Mouse (Mus musculus) forebrain, embryonic 14.5 days (tissue): ENCODE measurements around the gene Slc22a6. TPM values are rescaled to one million over a fixed set of nuclear protein-coding genes. Genes with fewer than 3 reads are reported as not detected.

Experiments
- polyA plus RNA-seq: library from polyadenylated mRNA; unstranded; fragments of >200 nt; fragmentation: Nextera tagmentation; extraction: Ambion mirVana; gene quantifications from 2 replicates; pipeline ENCODE4 v1.2.1, GENCODE M21; 2014

The Slc22a6 gene
- polyA plus RNA-seq, 1 experiment from 2014 or later: 4.7 TPM

Other genes starting within 250 kb of the Slc22a6 start
- not detected in 2 replicates for gene Slc22a30, start 212.9 kb upstream of the Slc22a6 start, polyA plus RNA-seq
- 4.8 and 6.9 TPM in 2 replicates for gene Slc22a8, start 26.8 kb upstream of the Slc22a6 start, polyA plus RNA-seq
- 1.7 and 3.1 TPM in 2 replicates for gene Chrm1, start 45.8 kb downstream of the Slc22a6 start, polyA plus RNA-seq
- 179 and 200 TPM in 2 replicates for gene Slc3a2, start 105.3 kb downstream of the Slc22a6 start, polyA plus RNA-seq
- 109 and 111 TPM in 2 replicates for gene Wdr74, start 117.8 kb downstream of the Slc22a6 start, polyA plus RNA-seq
- gene 1700092M07Rik, start 122.7 kb downstream of the Slc22a6 start, polyA plus RNA-seq: 0.77 and 1.1 TPM in 2 replicates
- 104 and 105 TPM in 2 replicates for gene Stx5a, start 123.4 kb downstream of the Slc22a6 start, polyA plus RNA-seq
- 162 and 178 TPM in 2 replicates for gene Nxf1, start 139.0 kb downstream of the Slc22a6 start, polyA plus RNA-seq
- 273 and 345 TPM in 2 replicates for gene Tmem223, start 153.0 kb downstream of the Slc22a6 start, polyA plus RNA-seq
- 30.8 and 41.4 TPM in 2 replicates for gene Tmem179b, start 156.4 kb downstream of the Slc22a6 start, polyA plus RNA-seq
- gene Taf6l, start 168.4 kb downstream of the Slc22a6 start, polyA plus RNA-seq: 18.3 and 19.7 TPM in 2 replicates
- gene Polr2g, start 180.5 kb downstream of the Slc22a6 start, polyA plus RNA-seq: 171 and 189 TPM in 2 replicates
- gene Zbtb3, start 184.5 kb downstream of the Slc22a6 start, polyA plus RNA-seq: 9.0 and 9.7 TPM in 2 replicates
- gene Ttc9c, start 201.3 kb downstream of the Slc22a6 start, polyA plus RNA-seq: 50.7 and 65.3 TPM in 2 replicates
- gene Hnrnpul2, start 202.0 kb downstream of the Slc22a6 start, polyA plus RNA-seq: 7.2 and 7.4 TPM in 2 replicates
- gene AC129217.1, start 211.7 kb downstream of the Slc22a6 start, polyA plus RNA-seq: not detected in 2 replicates
- 66.0 and 77.8 TPM in 2 replicates for gene Bscl2, start 219.4 kb downstream of the Slc22a6 start, polyA plus RNA-seq
- 346 and 353 TPM in 2 replicates for gene Gng3, start 221.2 kb downstream of the Slc22a6 start, polyA plus RNA-seq
- gene Lrrn4cl, start 232.7 kb downstream of the Slc22a6 start, polyA plus RNA-seq: 0.15 and 0.29 TPM in 2 replicates